Mouse (Mus musculus): ENCODE results near the gene Elobl.

DNA sequence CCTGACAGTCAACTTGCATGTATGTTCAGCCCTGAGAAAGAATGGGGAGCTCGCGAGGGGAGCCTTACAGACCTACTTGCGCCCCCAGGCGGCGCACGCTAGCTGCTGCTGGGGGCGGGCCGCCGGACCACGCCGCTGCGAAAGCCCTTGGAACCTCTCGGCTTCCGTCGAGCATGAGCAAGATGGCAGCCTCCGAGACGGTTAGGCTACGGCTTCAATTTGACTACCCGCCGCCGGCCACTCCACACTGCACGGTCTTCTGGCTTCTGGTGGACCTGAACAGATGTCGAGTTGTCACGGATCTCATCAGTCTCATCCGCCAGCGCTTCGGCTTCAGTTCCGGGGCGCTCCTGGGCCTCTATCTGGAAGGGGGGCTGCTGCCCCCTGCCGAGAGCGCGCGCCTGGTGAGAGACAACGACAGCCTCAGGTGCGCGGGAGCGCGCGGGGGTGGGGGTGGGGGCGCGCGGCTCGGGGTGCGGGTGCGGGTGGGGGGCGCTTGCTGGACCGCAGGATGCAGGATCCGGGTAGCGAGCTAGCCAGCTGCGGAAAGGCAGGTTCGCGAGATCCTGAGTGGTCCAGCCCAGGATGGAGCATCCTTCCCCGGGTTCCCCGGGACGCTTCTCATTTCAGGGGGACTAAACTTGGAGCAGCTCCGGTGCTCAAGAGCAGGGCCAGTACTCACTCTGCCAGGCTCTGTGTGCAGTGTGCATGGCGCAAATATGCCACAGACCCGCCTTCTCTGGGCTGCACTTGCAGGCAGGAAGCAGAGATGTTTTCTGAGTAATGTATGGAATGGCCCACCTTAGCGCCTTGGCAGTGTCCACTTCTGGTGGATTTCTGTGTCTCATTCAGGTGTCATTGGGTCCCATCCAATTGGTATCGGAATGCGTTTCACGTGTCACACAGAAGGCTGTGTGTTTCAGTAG is 7.3 kb upstream of the Elobl start:
- TF ChIP-seq CTCF (IDR thresholded peaks at IDR 0.05; ENCODE audit: low read depth, low read length) (peak; percentile 62), TAL1 (conservative IDR thresholded peaks at IDR 0.05; ENCODE audit: low read depth, low read length) (no peak), POLR2AphosphoS5 (IDR thresholded peaks at IDR 0.05; ENCODE audit: insufficient replicate concordance, low read depth, low read length) (no peak), GATA1 (IDR thresholded peaks at IDR 0.05; ENCODE audit: borderline replicate concordance, low read length) (no peak), GATA2 (IDR thresholded peaks at IDR 0.05; ENCODE audit: borderline replicate concordance, low read depth, low read length) (no peak)
